Mouse (Mus musculus): ENCODE measurements at regions not wholly inside any gene's neighbourhood (a gene's known extent, or its start where the extent isn't known, plus 50 kb on each side); places are given as distances from the start of the nearest gene placed in this dataset.

DNA sequence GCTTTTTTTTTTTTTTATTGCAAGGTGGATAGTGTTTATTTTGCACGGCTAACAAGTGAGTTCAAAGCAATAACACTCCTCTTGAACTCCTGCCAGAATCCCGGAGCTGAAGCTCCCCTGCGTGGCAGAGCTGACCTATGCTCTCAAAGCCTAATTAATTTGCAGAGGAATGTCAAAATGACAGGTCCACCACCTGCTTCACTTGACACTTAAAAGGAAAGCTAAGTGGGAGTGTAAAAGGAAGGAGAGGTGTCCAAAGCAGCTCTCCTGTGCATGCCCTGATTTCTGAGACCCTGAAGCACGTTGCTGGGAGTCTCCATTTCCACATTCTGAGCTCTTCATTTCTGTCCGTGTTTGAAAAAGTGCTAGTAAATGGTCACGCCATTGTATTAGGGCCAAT is 80.8 kb downstream of the Spry2 start:
- DNase-seq (ENCODE audit: low spot score) = peak; percentile 27
- 16% methylated on average over 6 of the region's 6 CpGs for WGBS
- no peaks in the 10 kb centered on the region for H3K27me3 ChIP-seq (ENCODE audit: control insufficient read depth, insufficient read depth, low read length)
- H3K27ac ChIP-seq (ENCODE audit: low read depth, low read length) = 0 out of 2 replicates have a peak overlapping the region, but pooled peaks have one; percentile 48
- H3K4me1 ChIP-seq (replicated peaks; ENCODE audit: control insufficient read depth, insufficient read depth, low read length) = no peaks in the 10 kb centered on the region
- H3K4me3 ChIP-seq (ENCODE audit: low read depth, low read length) = no peak overlapping the region
- H3K9ac ChIP-seq (ENCODE audit: low read depth, low read length) = no peak overlapping the region
- no peaks in the 10 kb centered on the region for H3K36me3 ChIP-seq (ENCODE audit: control insufficient read depth, insufficient read depth, low read length)
- peak overlapping the region; percentile 27 for H3K4me2 ChIP-seq (replicated peaks; ENCODE audit: low read depth, low read length)
- peak; percentile 46 for ATAC-seq (ENCODE audit: low FRiP score)
- H3K9me3 ChIP-seq (ENCODE audit: control insufficient read depth, low read length) = no peaks in the 10 kb centered on the region

DNA sequence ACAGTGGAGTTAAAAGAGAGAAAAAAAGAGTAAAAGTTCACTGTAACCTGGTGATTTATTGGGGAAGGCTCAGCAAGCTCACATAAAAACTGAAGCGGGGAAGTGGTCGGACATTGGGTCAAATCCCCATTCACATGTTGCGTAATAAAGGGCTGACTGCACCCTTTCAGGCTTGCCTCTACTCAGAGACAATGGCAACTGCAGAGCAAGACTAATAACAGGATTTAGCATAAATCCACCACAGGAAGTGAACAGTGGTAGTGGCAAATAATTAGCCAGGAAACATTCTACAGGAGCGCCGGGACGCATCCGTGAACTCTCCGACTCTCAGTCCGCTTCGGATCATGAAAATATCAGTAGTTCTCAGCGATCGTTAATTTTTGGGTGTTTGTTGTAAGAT is 81.3 kb downstream of the Spry2 start:
- Histone ChIP-seq H3K27me3 (ENCODE audit: control insufficient read depth, insufficient read depth, low read length) (no peaks in the 10 kb centered on the region), H3K36me3 (ENCODE audit: control insufficient read depth, insufficient read depth, low read length) (no peaks in the 10 kb centered on the region), H3K27ac (ENCODE audit: low read depth, low read length) (no peak overlapping the region), H3K9ac (ENCODE audit: low read depth, low read length) (no peak overlapping the region), H3K9me3 (ENCODE audit: control insufficient read depth, low read length) (no peaks in the 10 kb centered on the region), H3K4me3 (ENCODE audit: low read depth, low read length) (no peak overlapping the region), H3K4me2 (replicated peaks; ENCODE audit: low read depth, low read length) (peak overlapping the region; percentile 27), H3K4me1 (replicated peaks; ENCODE audit: control insufficient read depth, insufficient read depth, low read length) (no peaks in the 10 kb centered on the region)
- peak; percentile 75 for ATAC-seq (ENCODE audit: low FRiP score)
- DNase-seq (ENCODE audit: low spot score) = peak; percentile 30
- WGBS = 23% methylated on average over 12 of the region's 12 CpGs

DNA sequence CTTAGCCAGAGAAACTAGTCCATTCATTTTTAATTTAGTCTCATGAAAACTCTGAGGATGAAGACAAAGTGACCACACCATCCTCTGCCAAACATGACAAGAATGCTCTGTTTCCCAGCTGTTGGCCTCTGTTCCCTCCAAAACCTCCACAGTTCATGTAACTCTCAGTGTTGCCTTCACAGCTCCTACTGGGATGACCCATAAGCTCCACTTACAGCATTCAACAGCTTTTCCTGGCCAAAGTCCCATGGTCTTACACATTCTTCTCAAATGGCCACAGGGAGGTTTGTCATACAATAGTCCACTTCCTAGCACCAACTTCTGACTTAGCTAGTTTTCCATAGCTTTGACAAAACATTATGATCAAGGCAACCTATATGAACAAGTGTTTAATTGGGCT is 83.0 kb downstream of the Spry2 start:
- ATAC-seq (ENCODE audit: low FRiP score) (no peak), DNase-seq (ENCODE audit: low spot score) (no peak)
- H3K4me2 ChIP-seq (replicated peaks; ENCODE audit: low read depth, low read length) = no peak overlapping the region
- no peak overlapping the region for H3K4me3 ChIP-seq (ENCODE audit: low read depth, low read length)
- H3K36me3 ChIP-seq (ENCODE audit: control insufficient read depth, insufficient read depth, low read length) = no peaks in the 10 kb centered on the region
- no peak overlapping the region for H3K27ac ChIP-seq (ENCODE audit: low read depth, low read length)
- no peaks in the 10 kb centered on the region for H3K27me3 ChIP-seq (ENCODE audit: control insufficient read depth, insufficient read depth, low read length)
- H3K4me1 ChIP-seq (replicated peaks; ENCODE audit: control insufficient read depth, insufficient read depth, low read length) = no peaks in the 10 kb centered on the region
- no peak overlapping the region for H3K9ac ChIP-seq (ENCODE audit: low read depth, low read length)
- no peaks in the 10 kb centered on the region for H3K9me3 ChIP-seq (ENCODE audit: control insufficient read depth, low read length)

DNA sequence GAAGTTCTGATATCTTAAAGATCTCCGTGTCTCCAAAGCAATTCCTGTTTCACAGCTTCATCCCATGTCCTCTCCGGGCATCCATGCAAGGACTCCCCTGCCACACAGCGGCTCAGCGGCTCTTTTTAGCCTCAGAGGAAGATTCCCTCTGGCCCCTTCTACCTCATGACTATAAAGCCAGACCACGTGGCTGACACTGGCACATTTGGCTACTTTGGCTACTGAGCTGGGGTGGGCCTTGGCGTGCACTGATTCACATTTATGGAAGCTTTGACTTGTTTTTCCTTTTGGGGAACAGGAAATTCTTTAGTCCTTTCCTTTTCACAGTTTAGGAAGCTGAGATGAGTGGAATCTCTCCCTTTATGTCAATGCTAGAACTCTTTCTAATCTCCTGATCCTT is 83.5 kb downstream of the Spry2 start:
- Histone ChIP-seq H3K27me3 (ENCODE audit: control insufficient read depth, insufficient read depth, low read length) (no peaks in the 10 kb centered on the region), H3K9ac (ENCODE audit: low read depth, low read length) (no peak overlapping the region), H3K4me3 (ENCODE audit: low read depth, low read length) (no peak overlapping the region), H3K4me1 (replicated peaks; ENCODE audit: control insufficient read depth, insufficient read depth, low read length) (no peaks in the 10 kb centered on the region), H3K27ac (ENCODE audit: low read depth, low read length) (no peak overlapping the region), H3K9me3 (ENCODE audit: control insufficient read depth, low read length) (no peaks in the 10 kb centered on the region), H3K4me2 (replicated peaks; ENCODE audit: low read depth, low read length) (no peak overlapping the region), H3K36me3 (ENCODE audit: control insufficient read depth, insufficient read depth, low read length) (no peaks in the 10 kb centered on the region)
- no peak for DNase-seq (ENCODE audit: low spot score)
- ATAC-seq (ENCODE audit: low FRiP score) = no peak
- 92% methylated on average over 6 of the region's 6 CpGs for WGBS

DNA sequence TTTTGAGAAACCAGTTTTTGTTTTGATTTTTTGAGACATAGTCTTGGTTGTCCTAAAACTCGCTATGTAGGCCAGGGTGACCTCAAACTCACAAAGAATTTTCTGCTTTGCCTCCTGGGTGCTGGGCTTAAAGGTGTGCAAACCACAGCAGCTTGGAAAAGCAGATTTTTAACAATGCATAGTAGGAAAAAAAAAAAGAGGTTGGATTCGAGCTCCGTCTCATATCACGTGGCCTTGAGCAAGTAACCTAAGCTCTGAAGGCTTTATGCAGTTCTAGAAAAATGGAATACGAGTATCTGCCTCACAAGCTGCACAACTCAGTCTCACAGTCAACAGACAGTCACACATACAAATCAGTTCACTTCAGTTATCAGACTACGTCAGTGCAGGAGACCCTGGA is 90.9 kb downstream of the Spry2 start:
- no peaks in the 10 kb centered on the region for H3K4me1 ChIP-seq (replicated peaks; ENCODE audit: control insufficient read depth, insufficient read depth, low read length)
- no peaks in the 10 kb centered on the region for H3K27me3 ChIP-seq (ENCODE audit: control insufficient read depth, insufficient read depth, low read length)
- H3K9ac ChIP-seq (ENCODE audit: low read depth, low read length) = no peak overlapping the region
- H3K4me3 ChIP-seq (ENCODE audit: low read depth, low read length) = no peak overlapping the region
- H3K9me3 ChIP-seq (ENCODE audit: control insufficient read depth, low read length) = no peaks in the 10 kb centered on the region
- H3K4me2 ChIP-seq (replicated peaks; ENCODE audit: low read depth, low read length) = no peak overlapping the region
- no peak for DNase-seq (ENCODE audit: low spot score)
- 83% methylated on average over 6 of the region's 6 CpGs for WGBS
- no peak for ATAC-seq (ENCODE audit: low FRiP score)
- H3K36me3 ChIP-seq (ENCODE audit: control insufficient read depth, insufficient read depth, low read length) = no peaks in the 10 kb centered on the region
- H3K27ac ChIP-seq (ENCODE audit: low read depth, low read length) = no peak overlapping the region

DNA sequence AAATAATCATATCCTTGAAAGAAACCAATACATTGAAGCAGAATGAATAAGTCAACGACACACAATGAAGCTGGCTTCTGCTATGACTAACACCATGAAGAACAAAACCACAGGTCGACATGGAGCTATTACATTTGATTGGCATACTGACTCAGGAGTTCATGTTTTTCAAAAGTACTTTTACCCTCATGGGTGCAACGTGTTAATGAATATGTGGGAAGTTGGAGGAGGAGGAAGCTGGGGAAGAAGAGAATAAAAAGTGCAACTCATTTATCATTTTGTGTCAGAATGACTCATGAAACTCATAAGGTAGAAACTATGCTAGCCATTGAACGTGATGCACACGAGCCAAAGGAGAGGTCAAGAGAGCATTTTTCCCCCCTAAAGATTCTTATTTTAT is 91.3 kb downstream of the Spry2 start:
- Histone ChIP-seq H3K4me1 (replicated peaks; ENCODE audit: control insufficient read depth, insufficient read depth, low read length) (no peaks in the 10 kb centered on the region), H3K9me3 (ENCODE audit: control insufficient read depth, low read length) (no peaks in the 10 kb centered on the region), H3K27ac (ENCODE audit: low read depth, low read length) (no peak overlapping the region), H3K27me3 (ENCODE audit: control insufficient read depth, insufficient read depth, low read length) (no peaks in the 10 kb centered on the region), H3K4me2 (replicated peaks; ENCODE audit: low read depth, low read length) (no peak overlapping the region), H3K36me3 (ENCODE audit: control insufficient read depth, insufficient read depth, low read length) (no peaks in the 10 kb centered on the region), H3K4me3 (ENCODE audit: low read depth, low read length) (no peak overlapping the region), H3K9ac (ENCODE audit: low read depth, low read length) (no peak overlapping the region)
- ATAC-seq (ENCODE audit: low FRiP score) (no peak), DNase-seq (ENCODE audit: low spot score) (no peak)
- 68% methylated on average over 5 of the region's 5 CpGs for WGBS

DNA sequence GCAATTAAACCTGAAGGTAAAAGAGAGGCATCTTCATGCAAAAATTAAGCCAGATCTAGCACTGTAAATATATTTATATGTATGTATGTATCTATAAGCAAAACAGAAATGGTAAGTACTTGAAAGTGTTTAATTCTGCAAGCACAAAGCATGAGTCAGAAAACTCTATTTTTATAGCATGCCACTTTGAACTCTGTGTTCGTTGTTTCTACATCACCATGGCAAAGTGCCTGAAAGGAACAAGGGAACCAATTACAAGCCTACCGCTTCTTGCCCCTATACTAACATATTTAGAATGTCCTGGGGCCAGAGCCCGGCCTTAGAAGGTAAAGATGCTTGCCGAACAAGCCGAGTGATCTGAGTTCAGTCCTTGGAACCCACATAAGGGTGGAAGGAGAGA is 91.9 kb downstream of the Spry2 start:
- ATAC-seq (ENCODE audit: low FRiP score) (no peak), DNase-seq (ENCODE audit: low spot score) (no peak)
- no peak overlapping the region for H3K9ac ChIP-seq (ENCODE audit: low read depth, low read length)
- H3K4me3 ChIP-seq (ENCODE audit: low read depth, low read length) = no peak overlapping the region
- no peaks in the 10 kb centered on the region for H3K36me3 ChIP-seq (ENCODE audit: control insufficient read depth, insufficient read depth, low read length)
- H3K9me3 ChIP-seq (ENCODE audit: control insufficient read depth, low read length) = no peaks in the 10 kb centered on the region
- H3K27ac ChIP-seq (ENCODE audit: low read depth, low read length) = no peak overlapping the region
- H3K4me1 ChIP-seq (replicated peaks; ENCODE audit: control insufficient read depth, insufficient read depth, low read length) = no peaks in the 10 kb centered on the region
- 84% methylated on average over 5 of the region's 5 CpGs for WGBS
- no peak overlapping the region for H3K4me2 ChIP-seq (replicated peaks; ENCODE audit: low read depth, low read length)
- no peaks in the 10 kb centered on the region for H3K27me3 ChIP-seq (ENCODE audit: control insufficient read depth, insufficient read depth, low read length)

DNA sequence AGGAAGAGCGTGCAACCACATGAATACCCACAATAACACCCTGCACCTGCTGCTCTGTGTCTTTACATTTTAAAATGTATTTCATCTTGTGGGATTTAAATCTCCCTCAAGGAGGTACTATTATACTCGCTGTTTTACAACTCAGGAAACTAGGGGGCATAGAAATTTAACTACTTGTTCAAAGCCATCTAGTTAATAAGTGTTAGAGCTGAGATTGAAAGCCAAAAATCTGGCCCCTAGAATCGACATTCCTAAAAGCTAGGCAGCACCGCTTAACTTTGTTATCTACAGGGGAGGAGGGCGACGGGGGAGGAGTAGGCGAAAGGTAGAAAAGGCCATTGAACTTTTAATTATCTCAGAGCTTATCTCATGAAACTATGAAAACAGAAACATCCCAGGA is 93.3 kb downstream of the Spry2 start:
- Histone ChIP-seq H3K27me3 (ENCODE audit: control insufficient read depth, insufficient read depth, low read length) (no peaks in the 10 kb centered on the region), H3K4me1 (replicated peaks; ENCODE audit: control insufficient read depth, insufficient read depth, low read length) (no peaks in the 10 kb centered on the region), H3K9me3 (ENCODE audit: control insufficient read depth, low read length) (no peaks in the 10 kb centered on the region), H3K9ac (ENCODE audit: low read depth, low read length) (no peak overlapping the region), H3K27ac (ENCODE audit: low read depth, low read length) (no peak overlapping the region), H3K36me3 (ENCODE audit: control insufficient read depth, insufficient read depth, low read length) (no peaks in the 10 kb centered on the region), H3K4me3 (ENCODE audit: low read depth, low read length) (no peak overlapping the region), H3K4me2 (replicated peaks; ENCODE audit: low read depth, low read length) (no peak overlapping the region)
- WGBS = 41% methylated on average over 7 of the region's 7 CpGs
- DNase-seq (ENCODE audit: low spot score) (no peak), ATAC-seq (ENCODE audit: low FRiP score) (no peak)

DNA sequence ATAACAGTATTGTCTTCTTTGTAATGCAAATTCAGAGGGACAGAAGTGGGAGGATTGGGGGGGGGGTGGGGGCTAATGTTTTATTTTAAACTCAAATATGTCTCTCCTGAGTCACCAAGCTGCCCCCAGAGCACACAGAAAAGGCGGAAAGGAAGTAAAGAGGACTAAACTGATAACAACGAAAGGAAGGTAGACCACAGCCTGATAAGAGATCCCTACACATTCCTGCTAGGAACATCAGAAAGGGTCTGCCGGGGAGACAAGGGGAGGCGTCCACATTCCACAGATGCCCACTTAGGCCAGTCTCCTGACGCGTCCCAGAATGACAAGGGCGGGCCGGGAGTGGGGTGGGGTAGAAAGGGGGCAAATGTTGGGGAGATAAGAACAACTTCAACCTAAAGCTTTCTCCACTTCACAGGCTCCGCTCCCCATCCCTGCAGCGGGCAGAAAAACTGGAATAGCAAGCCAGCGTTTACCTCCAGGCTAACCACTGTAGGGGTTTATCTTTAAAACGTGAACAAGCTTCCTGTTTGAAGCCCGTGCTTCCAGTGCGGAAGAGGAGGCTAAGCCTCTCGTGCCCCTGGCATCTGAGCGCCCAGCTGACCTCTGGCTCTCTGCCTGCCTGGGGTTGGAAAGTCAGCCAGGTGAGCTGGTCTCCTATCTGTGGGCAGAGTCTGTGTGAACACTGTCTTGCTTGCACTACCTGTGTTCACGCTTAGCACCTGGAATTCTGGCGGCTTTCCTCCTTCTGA is 93.9 kb downstream of the Spry2 start:
- Histone ChIP-seq H3K4me3 (ENCODE audit: low read depth, low read length) (no peak overlapping the region), H3K4me1 (replicated peaks; ENCODE audit: control insufficient read depth, insufficient read depth, low read length) (no peaks in the 10 kb centered on the region), H3K27me3 (ENCODE audit: control insufficient read depth, insufficient read depth, low read length) (no peaks in the 10 kb centered on the region), H3K9me3 (ENCODE audit: control insufficient read depth, low read length) (no peaks in the 10 kb centered on the region), H3K4me2 (replicated peaks; ENCODE audit: low read depth, low read length) (peak overlapping the region; percentile 20; the same call in 1 of the 2 replicates), H3K36me3 (ENCODE audit: control insufficient read depth, insufficient read depth, low read length) (no peaks in the 10 kb centered on the region), H3K27ac (ENCODE audit: low read depth, low read length) (no peak overlapping the region), H3K9ac (ENCODE audit: low read depth, low read length) (no peak overlapping the region)
- DNase-seq (ENCODE audit: low spot score) = peak; percentile 19
- WGBS = 10% methylated on average over 18 of the region's 18 CpGs
- ATAC-seq (ENCODE audit: low FRiP score) = no peak

All from hindbrain, embryonic 11.5 days (tissue).